ENCODE assay signal across 8 mouse cellular contexts in genomic region chr7:81162345-81162744, GRCm38 (mm10). TPM values are rescaled to one million over a fixed set of nuclear protein-coding genes. Genes with fewer than 3 reads are reported as not detected.
DNase-seq lines count a peak whose midpoint lies in the region; TF ChIP-seq lines count a peak whose summit lies in the region.

No protein-coding gene starts in this region.

- no peak for TF ChIP-seq POLR2A in CH12.LX (IDR thresholded peaks at IDR 0.05; ENCODE audit: low read depth, low read length)

- peak; percentile 39 to 83 for TF ChIP-seq CTCF in CH12.LX (conservative IDR thresholded peaks at IDR 0.05 in 1 of 2, IDR thresholded peaks at IDR 0.05 in 1 of 2; ENCODE audit: low read depth in 2 of 2, low read length in 2 of 2)

- peaks cover 0 to 24% of the 10 kb centered on the region in 2 experiments; a peak in 3 of 4 replicates for H3K4me1 ChIP-seq in CH12.LX (ENCODE audit: control insufficient read depth in 1 of 2, insufficient read depth in 2 of 2)

- H3K4me2 ChIP-seq in CH12.LX (ENCODE audit: insufficient read depth, low read depth, poor library complexity, severe bottlenecking) = no peak overlapping the region

- dilution Hi-C loops in CH12.LX (cut with MboI; ENCODE audit: extremely low pct_ligation_motif_present, extremely low pct_unique_long_range_greater_than_20kb, low sequenced_read_pairs) = no loop called here

- H3K9ac ChIP-seq in CH12.LX (ENCODE audit: insufficient read depth, low read depth) = no peak overlapping the region

- peak; percentile 81 for TF ChIP-seq RAD21 in CH12.LX (IDR thresholded peaks at IDR 0.05; ENCODE audit: low read depth, low read length)

- no peaks in the 10 kb centered on the region for H3K9me3 ChIP-seq in CH12.LX (replicated peaks; ENCODE audit: low read length)

- intact Hi-C loops in heart, postnatal 10 days (cut with DNase I) = loop anchor here (10.0 kb wide), 1 partner anchor 412 kb away; the partner anchor contains the start of gene Whamm

- H3K27me3 ChIP-seq in CH12.LX (replicated peaks) = no peaks in the 10 kb centered on the region

- H3K36me3 ChIP-seq in CH12.LX (replicated peaks in 1 of 2; ENCODE audit: control insufficient read depth in 1 of 2, insufficient read depth in 1 of 2, low read length in 1 of 2) = no peaks in the 10 kb centered on the region

- H3K27ac ChIP-seq in CH12.LX (ENCODE audit: insufficient read depth, low read depth) = no peak overlapping the region

- peak; percentile 86 for DNase-seq in CH12.LX (ENCODE audit: extremely low read depth)
- DNase-seq in adrenal gland, adult 8-10 months = peak; percentile 31
- DNase-seq in embryo, embryonic 11 days = peak; percentile 78
- DNase-seq in heart, postnatal 10 days = peak; percentile 81 to 92
- peak; percentile 46 for DNase-seq in layer of hippocampus, adult 9-11 months
- peak; percentile 85 for DNase-seq in lung, postnatal 36 days
- peak; percentile 61 for DNase-seq in right cerebral cortex, adult 18-20 months
- DNase-seq in urinary bladder, adult 2 months (ENCODE audit: low spot score) = peak; percentile 48

- no peak for TF ChIP-seq EP300 in CH12.LX (IDR thresholded peaks at IDR 0.05; ENCODE audit: low read length)

- in situ Hi-C loops in CH12.LX (cut with MboI; ENCODE audit: low pct_ligation_motif_present, low pct_unique_long_range_greater_than_20kb, low sequenced_read_pairs) = loop anchor here (10.0 to 25.0 kb wide), 3 partner anchors 152 to 425 kb away; no protein-coding TSS in a partner anchor

- no peaks in the 10 kb centered on the region for H3K79me2 ChIP-seq in CH12.LX (replicated peaks; ENCODE audit: control insufficient read depth, extremely low read depth, insufficient read depth, poor library complexity, severe bottlenecking)

- H3K4me3 ChIP-seq in CH12.LX (replicated peaks in 1 of 3; ENCODE audit: low read depth in 2 of 3, low read length in 2 of 3, poor library complexity in 1 of 3) = no peak overlapping the region

TF ChIP-seq in CH12.LX, 34 proteins besides CTCF, POLR2A, EP300 and RAD21:
- TF ChIP-seq MEF2A (IDR thresholded peaks at IDR 0.05; ENCODE audit: borderline replicate concordance, low read depth, low read length) = 0 out of 2 replicates have a peak, but pooled peaks have one; percentile 21
- no peak for TF ChIP-seq RCOR1 (conservative IDR thresholded peaks at IDR 0.05; ENCODE audit: low read depth, low read length)
- peak; percentile 84 for TF ChIP-seq SMC3 (IDR thresholded peaks at IDR 0.05; ENCODE audit: low read depth, low read length)
- TF ChIP-seq SIN3A (IDR thresholded peaks at IDR 0.05; ENCODE audit: low read length) = no peak; the same call in 1 of the 2 replicates
- TF ChIP-seq NRF1 (IDR thresholded peaks at IDR 0.05; ENCODE audit: low read depth, low read length) = peak; percentile 20; the same call in 1 of the 2 replicates
- TF ChIP-seq MYC (IDR thresholded peaks at IDR 0.05; ENCODE audit: low read depth, low read length) = 0 out of 2 replicates have a peak, but pooled peaks have one; percentile 36
- 0 out of 2 replicates have a peak, but pooled peaks have one; percentile 20 for TF ChIP-seq NELFE (IDR thresholded peaks at IDR 0.05; ENCODE audit: low read depth, low read length)
- TF ChIP-seq MXI1 (IDR thresholded peaks at IDR 0.05; ENCODE audit: low read depth, low read length) = peak; percentile 17; the same call in 1 of the 2 replicates
- peak; percentile 70 for TF ChIP-seq ZC3H11A (IDR thresholded peaks at IDR 0.05; ENCODE audit: low read depth, low read length)
- peak; percentile 11; the same call in 1 of the 2 replicates for TF ChIP-seq IRF4 (IDR thresholded peaks at IDR 0.05; ENCODE audit: low read depth, low read length)
TF ChIP-seq in CH12.LX: peak in this region for 8.

RNA-seq across cellular contexts. Expression of gene Slc28a1, which starts 47.7 kb away (rescaled TPM):
- total RNA-seq in CH12.LX (2012; rRNA removed) (0.04 TPM in 1 of 2 replicates, not detected in the other), CH12.LX (2014; rRNA removed) (not detected in 2 replicates)
- 0.13 and 0.22 TPM in 2 replicates for polyA plus RNA-seq in CH12.LX (2012; ENCODE audit: insufficient read length, low read depth)
- not detected for total RNA-seq in adrenal gland, adult 8-10 months (2022)
- under 1 TPM; 0.20 to 0.53 TPM for total RNA-seq in heart, postnatal 10 days (2021)
- polyA plus RNA-seq in urinary bladder, adult 2 months (2012; rRNA removed) = 0.01 and 0.03 TPM in 2 replicates

RNA-seq across cellular contexts. Expression of gene Pde8a, which starts 51.1 kb away (rescaled TPM):
- 8.1 and 9.1 TPM in 2 replicates for total RNA-seq in CH12.LX (2012; rRNA removed)
- 8.0 and 8.3 TPM in 2 replicates for total RNA-seq in CH12.LX (2014; rRNA removed)
- polyA plus RNA-seq in CH12.LX (2012; ENCODE audit: insufficient read length, low read depth) = 22.7 and 24.0 TPM in 2 replicates
- 10 to 100 TPM; 22.3 to 41.0 (median 31.7) TPM for total RNA-seq in adrenal gland, adult 8-10 months (2022)
- 10 to 100 TPM; 17.0 to 19.3 TPM for total RNA-seq in heart, postnatal 10 days (2021)
- polyA plus RNA-seq in urinary bladder, adult 2 months (2012; rRNA removed) = 14.1 and 16.4 TPM in 2 replicates

Comparison
In these comparisons a context has a peak if more than half of its experiments do, and no peak if none do; other contexts are left out.
1. DNase-seq: peak in every context shown above with its lines; median percentile 86 in heart, postnatal 10 days; 86 in CH12.LX; 85 in lung, postnatal 36 days; 78 in embryo, embryonic 11 days; 61 in right cerebral cortex, adult 18-20 months; 48 in urinary bladder, adult 2 months; 46 in layer of hippocampus, adult 9-11 months; 31 in adrenal gland, adult 8-10 months.